Mouse (Mus musculus) MN1 (cell line): Measurements from ENCODE around the gene Sox8.

Experiments
- DNase-seq: peaks from one replicate; pipeline ENCODE4 v3.0.0-alpha.2; 2016; ENCODE audit warnings: low spot score

Gene Sox8

DNA sequence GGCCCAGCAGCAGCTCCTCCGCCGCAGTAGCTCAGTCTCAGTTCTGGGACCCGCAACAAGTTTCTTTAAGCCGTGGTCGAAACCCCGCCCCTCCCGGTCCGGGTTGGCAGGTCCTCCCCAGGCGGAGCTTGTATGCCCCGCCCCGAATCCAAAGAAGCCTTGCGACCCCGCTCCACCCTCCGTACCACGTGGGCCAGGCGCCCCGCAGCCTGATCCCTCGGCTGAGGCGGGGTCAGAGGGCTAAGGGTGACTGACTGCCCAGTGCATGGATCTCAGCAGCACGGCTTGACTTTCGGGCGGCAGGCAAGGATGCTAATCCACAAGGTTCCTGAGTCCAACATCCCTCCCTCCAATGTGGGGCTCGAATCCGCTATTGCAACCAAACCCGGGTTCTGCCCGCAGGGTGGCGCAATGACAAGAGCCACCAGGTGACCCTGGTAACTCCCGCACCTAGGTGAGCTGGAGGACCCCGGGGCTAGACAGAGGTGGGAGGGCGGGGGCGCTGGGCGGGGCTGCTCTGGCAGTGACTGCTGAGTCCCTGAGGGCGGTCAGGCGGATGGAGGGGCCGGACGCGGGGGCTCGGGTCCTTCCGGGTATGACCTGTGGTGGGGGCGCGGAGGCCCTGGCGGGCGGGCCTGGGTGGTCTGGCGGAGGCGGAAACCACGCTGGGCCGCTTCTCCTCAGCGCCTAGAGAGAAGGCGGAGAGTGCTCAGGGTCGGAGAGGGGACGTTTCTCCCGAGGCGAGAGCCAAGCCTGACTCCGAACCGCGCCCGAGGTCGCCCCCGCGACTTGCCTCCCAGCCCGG lies at the start of gene Sox8:
Gene Sox8 (minus strand): TSS at position 39 of the 805 bp plus-strand sequence.
- peak; percentile 94 for DNase-seq

DNA sequence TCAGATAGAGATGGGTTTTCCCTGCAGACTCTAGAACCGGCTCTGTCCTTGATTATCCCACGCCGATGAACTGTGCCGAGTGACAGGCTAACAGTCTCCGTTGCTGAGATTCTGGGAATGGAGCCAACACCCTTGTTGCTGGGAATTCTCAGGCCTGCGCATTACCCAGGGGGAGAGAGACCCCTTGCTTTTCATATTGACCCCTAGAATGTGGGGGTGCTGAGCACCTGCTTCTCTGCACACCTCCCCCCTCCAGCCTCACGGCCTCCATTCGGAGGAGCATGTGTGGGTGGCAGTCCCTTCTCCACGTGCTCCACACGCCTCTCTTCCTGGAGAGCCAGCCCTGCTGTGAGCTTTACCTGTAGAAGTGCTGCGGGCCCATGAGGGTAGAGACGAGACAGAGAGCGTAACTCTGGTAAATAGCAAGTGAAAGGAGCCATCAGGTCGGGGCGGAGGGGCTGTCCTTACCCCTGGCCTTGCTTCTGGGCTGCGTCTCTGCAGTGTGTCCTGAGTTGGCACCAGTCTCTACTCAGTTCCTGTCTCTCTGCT lies 48.1 kb upstream of the Sox8 start:
- DNase-seq, result peak; percentile 84

GRCm38 (mm10) chr17:25614723-25615510 lies 44.4 kb upstream of the Sox8 start:
- DNase-seq, result no peak

- no peak for DNase-seq
Observed at GRCm38 (mm10) chr17:25613323-25613722, 42.8 kb upstream of the Sox8 start.

DNA sequence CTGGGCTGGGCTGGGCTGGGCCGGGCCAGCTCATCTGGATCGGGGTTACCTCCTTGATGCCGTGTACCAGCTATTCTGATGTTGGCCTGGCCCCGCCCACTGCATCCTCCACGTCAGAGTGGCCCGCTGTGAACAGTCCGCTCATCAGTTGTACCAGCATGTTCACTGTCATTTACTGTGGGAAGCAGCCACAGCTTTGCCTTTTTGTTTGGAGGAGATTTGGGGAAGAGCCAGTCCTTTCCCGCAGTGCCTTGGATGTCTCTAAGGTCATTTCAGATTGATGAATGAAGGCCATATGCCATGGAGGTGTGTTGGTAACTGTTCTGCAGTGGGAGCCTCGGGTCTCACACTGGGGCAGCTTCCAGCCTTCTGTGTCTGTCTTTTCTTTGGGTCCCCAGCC lies 42.1 kb upstream of the Sox8 start:
- DNase-seq, result no peak

- peak; percentile 81 for DNase-seq
Observed at GRCm38 (mm10) chr17:25610151-25610550, 39.7 kb upstream of the Sox8 start.

DNA sequence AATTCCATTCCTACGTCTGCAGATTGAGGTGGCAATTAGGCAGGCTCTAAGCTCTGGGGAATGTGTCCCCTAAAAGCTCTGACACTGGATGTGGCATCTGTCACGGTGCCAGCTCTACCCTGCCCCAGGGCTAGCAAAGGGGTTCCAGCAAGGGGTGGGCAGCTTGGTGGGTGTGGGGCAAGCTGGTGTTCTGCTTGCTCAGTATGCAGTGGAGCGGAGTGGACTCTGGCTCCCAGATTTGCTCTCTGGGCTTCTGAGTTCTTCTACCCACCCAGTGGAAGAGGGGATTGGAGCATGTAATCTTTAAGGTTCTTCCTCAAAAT lies 39.0 kb upstream of the Sox8 start:
- DNase-seq, result no peak

DNA sequence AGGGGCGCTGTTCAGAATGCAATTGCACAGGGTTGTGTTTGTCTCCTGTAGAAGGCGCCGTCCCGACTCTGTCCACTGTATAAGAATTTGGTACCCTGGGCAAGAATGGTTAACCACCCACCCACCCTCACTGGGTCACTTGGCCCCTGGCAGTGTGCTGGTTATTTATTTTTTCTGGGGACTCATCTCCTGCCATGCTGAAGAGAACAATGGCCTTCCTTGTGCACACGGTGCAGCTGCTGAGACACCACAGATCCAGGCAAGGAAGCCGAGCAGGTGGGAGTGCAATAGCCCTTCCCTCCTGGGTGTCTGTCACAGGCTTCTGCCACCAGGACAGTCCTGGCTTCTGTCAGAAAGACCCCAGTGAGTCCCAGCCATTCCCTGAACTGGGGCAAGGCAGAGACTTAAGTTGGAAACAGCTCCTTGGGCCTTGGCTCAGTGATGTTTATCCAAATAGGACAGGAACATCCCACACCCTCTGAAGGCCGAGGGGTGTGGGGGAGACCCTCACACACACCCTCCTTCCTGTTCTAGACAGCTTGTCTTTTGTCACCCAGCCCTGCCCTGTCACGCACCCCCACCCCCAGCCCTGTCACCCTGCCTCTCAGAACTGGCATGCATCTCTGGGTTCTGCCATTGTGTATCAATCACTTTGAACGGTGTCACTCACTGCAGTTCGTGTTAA lies 38.5 kb upstream of the Sox8 start:
- peak; percentile 32 for DNase-seq

- no peak for DNase-seq
Observed at GRCm38 (mm10) chr17:25608137-25608785, 37.8 kb upstream of the Sox8 start.

- DNase-seq, result no peak
Observed at GRCm38 (mm10) chr17:25604234-25604633, 33.7 kb upstream of the Sox8 start.

DNA sequence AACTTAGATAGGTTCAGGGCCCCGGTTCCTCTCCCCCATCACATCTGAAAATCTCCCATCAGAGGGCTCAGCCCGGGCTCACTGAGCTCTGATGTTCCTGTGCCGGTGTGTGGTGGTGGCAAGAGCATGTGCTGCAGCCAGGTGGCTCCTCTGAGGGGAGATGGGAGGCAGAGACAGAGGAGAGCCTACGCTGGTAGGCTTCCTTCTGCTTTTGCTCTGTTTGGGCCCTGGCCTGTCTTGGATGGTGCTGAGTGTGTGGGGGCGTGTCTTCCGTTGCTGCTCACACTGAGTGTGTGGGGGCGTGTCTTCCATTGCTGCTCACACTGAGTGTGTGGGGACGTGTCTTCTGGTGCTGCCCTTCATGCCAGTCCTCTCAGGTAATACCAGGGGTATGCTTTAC lies 31.9 kb upstream of the Sox8 start:
- DNase-seq, result no peak

GRCm38 (mm10) chr17:25597537-25597936 lies 27.1 kb upstream of the Sox8 start:
- peak; percentile 30 for DNase-seq

DNA sequence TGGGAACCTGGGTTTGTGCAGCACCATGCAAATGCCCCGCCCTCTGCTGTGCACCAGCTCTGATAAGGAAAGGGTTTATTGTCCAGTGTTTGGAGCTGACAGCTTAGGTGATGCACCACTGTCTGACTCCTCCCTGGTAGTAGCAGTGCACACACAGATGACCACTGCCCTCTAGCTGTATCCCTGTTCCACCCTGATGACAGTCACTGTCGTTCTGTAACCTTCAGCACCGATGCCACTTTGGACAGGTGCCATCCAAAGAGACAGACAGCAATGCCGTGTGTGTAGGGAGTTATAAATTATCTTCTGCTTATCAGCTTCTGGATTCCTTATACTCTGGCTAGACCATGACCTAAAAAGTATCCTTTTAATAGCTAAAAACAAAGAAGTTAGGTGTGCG lies 25.0 kb upstream of the Sox8 start:
- peak; percentile 54 for DNase-seq

DNA sequence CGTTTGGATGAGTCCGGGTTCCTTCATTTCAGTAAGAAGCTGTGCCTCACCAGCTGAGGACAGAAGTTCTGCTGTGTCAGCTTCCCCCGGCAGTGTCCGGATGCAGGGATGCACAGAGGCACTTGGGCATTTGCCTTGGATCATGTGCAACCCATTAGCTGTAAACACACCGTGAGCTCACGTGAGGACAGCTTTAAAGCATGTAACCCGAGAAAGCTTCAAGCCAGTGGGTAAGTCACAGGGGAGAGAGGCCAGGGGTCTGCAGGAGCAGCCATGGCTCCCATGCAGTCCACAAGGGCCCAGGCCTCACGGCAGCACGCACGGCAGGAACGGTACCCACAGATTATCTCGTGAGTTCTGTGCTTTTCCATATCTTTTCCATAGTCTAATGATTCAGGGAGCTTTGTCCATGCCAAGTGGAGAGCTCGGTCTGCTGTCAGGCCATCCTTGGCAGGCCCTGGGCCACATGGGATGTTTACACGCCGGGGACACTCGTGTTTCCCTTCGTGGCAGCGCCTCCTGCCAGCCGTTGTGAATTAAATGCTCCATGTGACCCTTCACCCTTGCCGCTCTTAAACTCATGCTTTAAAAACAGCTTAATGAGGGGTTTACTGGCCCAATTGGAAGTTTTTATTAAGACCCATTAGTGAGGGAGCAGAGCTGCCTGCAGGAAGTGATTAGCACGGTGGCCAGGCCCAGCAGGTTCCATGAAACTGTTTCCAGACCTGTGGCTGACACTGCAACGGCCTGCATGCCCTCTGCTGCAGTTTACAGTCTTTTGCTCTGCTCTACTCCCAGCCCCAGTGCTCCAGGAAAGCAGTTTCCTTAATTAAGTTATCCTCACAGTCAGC lies 23.1 kb upstream of the Sox8 start:
- DNase-seq, result peak; percentile 78

GRCm38 (mm10) chr17:25592336-25592735 lies 21.9 kb upstream of the Sox8 start:
- DNase-seq, result no peak

GRCm38 (mm10) chr17:25590985-25591384 lies 20.5 kb upstream of the Sox8 start:
- no peak for DNase-seq

DNA sequence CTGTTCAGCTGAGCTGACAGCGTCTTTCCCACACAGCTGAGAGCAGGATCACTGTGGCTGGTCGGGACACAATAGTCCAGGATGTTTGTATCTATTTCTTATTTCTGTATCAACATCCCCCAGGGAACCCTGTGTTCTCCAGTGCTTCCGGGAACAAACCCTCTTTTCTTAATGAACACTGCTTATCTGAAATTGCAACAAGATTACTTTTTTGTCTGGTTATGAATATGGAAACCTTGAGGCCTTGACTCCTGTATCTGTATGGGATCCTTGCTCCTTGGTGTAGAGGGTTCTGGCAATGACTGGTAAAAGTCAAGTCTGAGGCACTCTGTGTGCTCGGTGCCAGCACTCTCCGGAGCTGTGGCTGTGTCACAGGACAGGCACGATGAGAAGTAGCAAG lies 19.6 kb upstream of the Sox8 start:
- DNase-seq, result no peak

DNA sequence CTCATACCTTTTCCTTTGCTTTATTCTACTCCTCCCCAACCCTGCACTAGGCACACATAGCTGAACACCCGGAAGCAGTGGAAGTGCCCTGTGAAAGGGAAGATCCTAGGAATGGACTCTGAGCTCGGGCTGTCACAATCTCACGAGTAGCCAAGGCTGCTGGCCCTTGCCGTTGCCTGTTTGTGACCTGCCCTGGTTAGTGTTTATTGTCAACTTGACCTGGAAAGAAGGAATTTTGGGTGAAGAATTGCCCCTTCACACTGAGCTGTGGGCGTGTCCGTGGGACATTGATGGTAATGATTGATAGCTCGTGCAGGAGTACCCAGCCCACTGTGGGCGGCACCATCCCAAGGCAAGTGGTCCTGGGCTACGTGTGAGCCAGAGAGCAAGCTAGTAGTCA lies 14.2 kb upstream of the Sox8 start:
- DNase-seq, result no peak

DNA sequence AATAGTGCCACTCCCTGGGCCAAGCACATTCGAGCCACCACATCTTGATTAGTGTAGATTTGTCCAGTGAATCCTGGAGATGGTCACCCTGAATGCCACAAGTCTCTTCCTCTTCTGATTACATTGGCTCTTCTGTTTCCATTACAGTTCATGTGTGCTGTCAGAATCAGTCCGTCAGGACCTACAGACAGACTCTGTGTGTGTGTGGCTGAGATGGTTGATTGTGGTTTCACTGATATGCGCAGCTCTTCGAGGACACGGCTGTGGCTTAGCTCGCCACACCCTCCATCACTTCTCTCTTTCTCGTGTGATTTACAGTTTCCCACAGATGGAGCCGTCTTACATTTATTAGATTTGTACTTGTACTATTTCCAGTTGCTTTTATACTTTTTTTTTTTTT lies 13.4 kb upstream of the Sox8 start:
- DNase-seq, result no peak

DNA sequence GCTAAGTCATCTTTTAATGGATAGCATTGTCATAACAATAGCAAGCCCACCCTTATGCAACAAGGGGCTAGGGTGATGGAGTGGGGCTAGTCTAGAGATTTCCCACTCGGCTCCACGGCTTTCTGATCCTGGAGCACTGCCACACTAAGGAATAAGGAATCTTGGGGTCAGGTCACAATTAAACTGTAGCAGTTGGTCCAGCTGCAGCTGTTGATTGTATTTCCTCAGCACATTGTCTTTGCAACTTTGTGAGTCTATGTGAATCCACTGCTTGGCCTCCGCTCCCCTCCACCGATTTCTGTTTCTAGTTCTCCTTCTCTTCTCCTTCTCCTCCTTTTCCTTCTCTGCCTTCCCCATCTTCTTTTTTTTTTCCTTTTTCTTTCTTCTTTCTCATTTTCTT lies 12.6 kb upstream of the Sox8 start:
- DNase-seq, result no peak

DNA sequence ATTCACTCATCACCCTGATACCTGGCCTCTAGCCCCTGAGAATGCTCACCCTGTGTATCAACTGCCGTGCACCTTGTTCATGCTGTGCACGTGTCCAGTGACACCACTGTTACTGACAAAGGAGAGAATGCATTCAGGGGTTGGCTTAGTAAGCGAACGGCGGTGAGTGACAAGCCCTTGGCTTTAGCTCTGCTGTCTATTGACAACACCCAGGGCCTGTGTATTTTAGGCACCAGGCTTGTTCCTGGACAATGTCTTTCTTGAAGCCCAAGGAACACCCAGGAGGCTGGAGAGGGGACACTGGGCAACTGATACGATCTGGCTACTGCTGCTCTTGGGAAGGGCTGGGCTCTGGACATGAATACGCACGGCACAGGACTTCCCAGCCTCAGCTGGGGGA lies 11.6 kb upstream of the Sox8 start:
- DNase-seq, result peak; percentile 74
